Mouse (Mus musculus): ENCODE results near the gene CK137956. TPM values are rescaled to one million over a fixed set of nuclear protein-coding genes. Genes with fewer than 3 reads are reported as not detected.

CK137956 gene
- polyA plus RNA-seq (2014; fragmentation: Nextera tagmentation; extraction: Ambion mirVana), result not detected in 2 replicates

GRCm38 (mm10) chr4:127970901-127971868 lies at the start of gene CK137956:
CK137956 (minus strand) TSS chr4:127970951.
- Histone ChIP-seq H3K4me3 (ENCODE audit: low read length) (no peak within 1 kb of the TSS), H3K9me3 (ENCODE audit: control insufficient read depth, low read length) (no peaks in the 10 kb centered on the region), H3K4me2 (replicated peaks; ENCODE audit: low read depth, low read length) (no peak within 1 kb of the TSS), H3K4me1 (ENCODE audit: control insufficient read depth, insufficient read depth, low read length) (no peaks in the 10 kb centered on the region), H3K9ac (ENCODE audit: low read depth, low read length) (no peak within 1 kb of the TSS), H3K27me3 (ENCODE audit: control insufficient read depth, insufficient read depth, low read length) (peaks cover 27% of the 10 kb centered on the region), H3K36me3 (ENCODE audit: control insufficient read depth, insufficient read depth, low read length) (no peaks in the 10 kb centered on the region), H3K27ac (ENCODE audit: low read depth, low read length) (no peak within 1 kb of the TSS)
- no peak for ATAC-seq (ENCODE audit: low FRiP score, low TSS enrichment)
- 4% methylated on average over 38 of the region's 39 CpGs for WGBS

GRCm38 (mm10) chr4:128019465-128019864 lies 48.7 kb upstream of the CK137956 start:
- Histone ChIP-seq H3K9me3 (ENCODE audit: control insufficient read depth, low read length) (no peaks in the 10 kb centered on the region), H3K4me3 (ENCODE audit: low read length) (no peak overlapping the region), H3K27me3 (ENCODE audit: control insufficient read depth, insufficient read depth, low read length) (no peaks in the 10 kb centered on the region), H3K27ac (ENCODE audit: low read depth, low read length) (no peak overlapping the region), H3K4me2 (replicated peaks; ENCODE audit: low read depth, low read length) (no peak overlapping the region), H3K4me1 (ENCODE audit: control insufficient read depth, insufficient read depth, low read length) (no peaks in the 10 kb centered on the region), H3K36me3 (ENCODE audit: control insufficient read depth, insufficient read depth, low read length) (no peaks in the 10 kb centered on the region), H3K9ac (ENCODE audit: low read depth, low read length) (no peak overlapping the region)
- WGBS, result 75% methylated on average over 2 of the region's 2 CpGs
- no peak for ATAC-seq (ENCODE audit: low FRiP score, low TSS enrichment)

- no peak for ATAC-seq (ENCODE audit: low FRiP score, low TSS enrichment)
- H3K9ac ChIP-seq (ENCODE audit: low read depth, low read length), result no peak overlapping the region
- H3K4me2 ChIP-seq (replicated peaks; ENCODE audit: low read depth, low read length), result no peak overlapping the region
- H3K27ac ChIP-seq (ENCODE audit: low read depth, low read length), result no peak overlapping the region
- no peaks in the 10 kb centered on the region for H3K4me1 ChIP-seq (ENCODE audit: control insufficient read depth, insufficient read depth, low read length)
- WGBS, result 76% methylated on average over 3 of the region's 3 CpGs
- no peaks in the 10 kb centered on the region for H3K9me3 ChIP-seq (ENCODE audit: control insufficient read depth, low read length)
- H3K4me3 ChIP-seq (ENCODE audit: low read length), result no peak overlapping the region
- H3K27me3 ChIP-seq (ENCODE audit: control insufficient read depth, insufficient read depth, low read length), result no peaks in the 10 kb centered on the region
- H3K36me3 ChIP-seq (ENCODE audit: control insufficient read depth, insufficient read depth, low read length), result no peaks in the 10 kb centered on the region
These were observed 34.2 kb upstream of the CK137956 start for GRCm38 (mm10) chr4:128004797-128005452.

GRCm38 (mm10) chr4:128002638-128003101 lies 31.9 kb upstream of the CK137956 start:
- Histone ChIP-seq H3K4me1 (ENCODE audit: control insufficient read depth, insufficient read depth, low read length) (no peaks in the 10 kb centered on the region), H3K4me3 (ENCODE audit: low read length) (no peak overlapping the region), H3K27me3 (ENCODE audit: control insufficient read depth, insufficient read depth, low read length) (no peaks in the 10 kb centered on the region), H3K9ac (ENCODE audit: low read depth, low read length) (no peak overlapping the region), H3K4me2 (replicated peaks; ENCODE audit: low read depth, low read length) (no peak overlapping the region), H3K27ac (ENCODE audit: low read depth, low read length) (no peak overlapping the region), H3K36me3 (ENCODE audit: control insufficient read depth, insufficient read depth, low read length) (no peaks in the 10 kb centered on the region), H3K9me3 (ENCODE audit: control insufficient read depth, low read length) (no peaks in the 10 kb centered on the region)
- no peak for ATAC-seq (ENCODE audit: low FRiP score, low TSS enrichment)
- 67% methylated on average over 4 of the region's 4 CpGs for WGBS

- no peak overlapping the region for H3K4me2 ChIP-seq (replicated peaks; ENCODE audit: low read depth, low read length)
- H3K9ac ChIP-seq (ENCODE audit: low read depth, low read length), result no peak overlapping the region
- no peak overlapping the region for H3K4me3 ChIP-seq (ENCODE audit: low read length)
- WGBS, result 83% methylated on average over 3 of the region's 3 CpGs
- no peaks in the 10 kb centered on the region for H3K27me3 ChIP-seq (ENCODE audit: control insufficient read depth, insufficient read depth, low read length)
- no peaks in the 10 kb centered on the region for H3K4me1 ChIP-seq (ENCODE audit: control insufficient read depth, insufficient read depth, low read length)
- no peak overlapping the region for H3K27ac ChIP-seq (ENCODE audit: low read depth, low read length)
- ATAC-seq (ENCODE audit: low FRiP score, low TSS enrichment), result no peak
- H3K36me3 ChIP-seq (ENCODE audit: control insufficient read depth, insufficient read depth, low read length), result no peaks in the 10 kb centered on the region
- H3K9me3 ChIP-seq (ENCODE audit: control insufficient read depth, low read length), result no peaks in the 10 kb centered on the region
These were observed 28.5 kb upstream of the CK137956 start for GRCm38 (mm10) chr4:127999281-127999680.

- no peak overlapping the region for H3K4me2 ChIP-seq (replicated peaks; ENCODE audit: low read depth, low read length)
- H3K27ac ChIP-seq (ENCODE audit: low read depth, low read length), result no peak overlapping the region
- H3K9ac ChIP-seq (ENCODE audit: low read depth, low read length), result no peak overlapping the region
- H3K4me3 ChIP-seq (ENCODE audit: low read length), result no peak overlapping the region
- no peaks in the 10 kb centered on the region; the same call in 1 of the 2 replicates for H3K4me1 ChIP-seq (ENCODE audit: control insufficient read depth, insufficient read depth, low read length)
- ATAC-seq (ENCODE audit: low FRiP score, low TSS enrichment), result no peak
- H3K27me3 ChIP-seq (ENCODE audit: control insufficient read depth, insufficient read depth, low read length), result peaks cover 63% of the 10 kb centered on the region
- no peaks in the 10 kb centered on the region for H3K9me3 ChIP-seq (ENCODE audit: control insufficient read depth, low read length)
- H3K36me3 ChIP-seq (ENCODE audit: control insufficient read depth, insufficient read depth, low read length), result no peaks in the 10 kb centered on the region
- WGBS, result 12% methylated on average over 18 of the region's 18 CpGs
These were observed 18.7 kb upstream of the CK137956 start for GRCm38 (mm10) chr4:127989347-127989995.

- H3K4me1 ChIP-seq (ENCODE audit: control insufficient read depth, insufficient read depth, low read length), result no peaks in the 10 kb centered on the region; the same call in 1 of the 2 replicates
- ATAC-seq (ENCODE audit: low FRiP score, low TSS enrichment), result no peak
These were observed 17.9 kb upstream of the CK137956 start for GRCm38 (mm10) chr4:127988526-127989180.

GRCm38 (mm10) chr4:127987784-127988455 lies 17.2 kb upstream of the CK137956 start, which contains the start of gene Csmd2:
Csmd2 (plus strand) TSS chr4:127987857.
- under 1% methylated on average over 40 of the region's 65 CpGs for WGBS
- H3K4me3 ChIP-seq (ENCODE audit: low read length), result peak within 1 kb of the TSS; percentile 43
- H3K4me2 ChIP-seq (replicated peaks; ENCODE audit: low read depth, low read length), result peak within 1 kb of the TSS; percentile 81
- no peaks in the 10 kb centered on the region; the same call in 1 of the 2 replicates for H3K4me1 ChIP-seq (ENCODE audit: control insufficient read depth, insufficient read depth, low read length)
- H3K9me3 ChIP-seq (ENCODE audit: control insufficient read depth, low read length), result no peaks in the 10 kb centered on the region
- no peak within 1 kb of the TSS for H3K27ac ChIP-seq (ENCODE audit: low read depth, low read length)
- no peaks in the 10 kb centered on the region for H3K36me3 ChIP-seq (ENCODE audit: control insufficient read depth, insufficient read depth, low read length)
- peak within 1 kb of the TSS; percentile 31; the same call in 1 of the 2 replicates for H3K9ac ChIP-seq (ENCODE audit: low read depth, low read length)
- H3K27me3 ChIP-seq (ENCODE audit: control insufficient read depth, insufficient read depth, low read length), result peaks cover 64% of the 10 kb centered on the region
- no peak for ATAC-seq (ENCODE audit: low FRiP score, low TSS enrichment)

More at GRCm38 (mm10) chr4:127988526-127989180, 17.9 kb upstream of the CK137956 start:
- no peak overlapping the region for H3K27ac ChIP-seq (ENCODE audit: low read depth, low read length)
- H3K9me3 ChIP-seq (ENCODE audit: control insufficient read depth, low read length), result no peaks in the 10 kb centered on the region
- peak overlapping the region; percentile 81 for H3K4me2 ChIP-seq (replicated peaks; ENCODE audit: low read depth, low read length)
- WGBS, result 1% methylated on average over 39 of the region's 39 CpGs
- no peak overlapping the region for H3K9ac ChIP-seq (ENCODE audit: low read depth, low read length)
- no peaks in the 10 kb centered on the region for H3K36me3 ChIP-seq (ENCODE audit: control insufficient read depth, insufficient read depth, low read length)
- peaks cover 64% of the 10 kb centered on the region for H3K27me3 ChIP-seq (ENCODE audit: control insufficient read depth, insufficient read depth, low read length)
- H3K4me3 ChIP-seq (ENCODE audit: low read length), result peak overlapping the region; percentile 43
